9 mouse cellular contexts compared by ENCODE assay signal in genomic region chr16:28752638-28753118, GRCm38 (mm10). TPM values are rescaled to one million over a fixed set of nuclear protein-coding genes. Genes with fewer than 3 reads are reported as not detected.
DNase-seq lines count a peak whose midpoint lies in the region; ATAC-seq and TF ChIP-seq lines count a peak whose summit lies in the region.
"Had no signal": no experiment of that assay in that cellular context is flagged by ENCODE, and none has a peak within 500 bp of the region (broad histone marks: within the 10 kb centered on the region; RNA-seq: fewer than 3 reads in every experiment).

Gene Fgf12 (minus strand): TSS chr16:28753068.

- peak within 1 kb of the TSS; percentile 61 for H3K4me2 ChIP-seq in kidney, embryonic 15.5 days
- peak within 1 kb of the TSS; percentile 73 for H3K4me2 ChIP-seq in heart, embryonic 12.5 days
- H3K4me2 ChIP-seq in midbrain, postnatal 0 days (ENCODE audit: low read depth, low read length, poor library complexity, severe bottlenecking) = peak within 1 kb of the TSS; percentile 66

- no peak within 1 kb of the TSS; the same call in 1 of the 2 replicates for H3K9ac ChIP-seq in kidney, embryonic 15.5 days
- H3K9ac ChIP-seq in heart, embryonic 12.5 days = peak within 1 kb of the TSS; percentile 49
- peak within 1 kb of the TSS; percentile 57 for H3K9ac ChIP-seq in midbrain, postnatal 0 days (replicated peaks; ENCODE audit: low read length, poor library complexity, severe bottlenecking)

- DNase-seq in kidney, postnatal 14 days = no peak
- peak; percentile 66 to 69 for DNase-seq in cerebellum, postnatal 10 days
- peak; percentile 16 to 17 for DNase-seq in layer of hippocampus, postnatal 25 days (ENCODE audit: extremely low spot score in 1 of 2, low spot score in 1 of 2)
- DNase-seq in midbrain, postnatal 0 days (ENCODE audit: low spot score) = peak; percentile 42
- DNase-seq in thymus, postnatal 36 days = no peak
- no peak for DNase-seq in ovary, adult 18-20 months (ENCODE audit: low spot score)

- H3K4me3 ChIP-seq in kidney, embryonic 15.5 days (replicated peaks) = peak within 1 kb of the TSS; percentile 35
- H3K4me3 ChIP-seq in heart, embryonic 12.5 days = peak within 1 kb of the TSS; percentile 42
- H3K4me3 ChIP-seq in midbrain, postnatal 0 days (ENCODE audit: low read depth, low read length) = peak within 1 kb of the TSS; percentile 53

- ATAC-seq in kidney, embryonic 15.5 days (replicated peaks; ENCODE audit: low FRiP score) = 0 out of 2 replicates have a peak, but pooled peaks have one; percentile 50
- no peak for ATAC-seq in heart, embryonic 12.5 days (ENCODE audit: insufficient number of reproducible peaks, low FRiP score)
- ATAC-seq in midbrain, postnatal 0 days (ENCODE audit: low FRiP score) = peak; percentile 48

- no peak for TF ChIP-seq CTCF in midbrain, postnatal 0 days (IDR thresholded peaks at IDR 0.05)

- no peaks in the 10 kb centered on the region for H3K36me3 ChIP-seq in kidney, embryonic 15.5 days
- no peaks in the 10 kb centered on the region for H3K36me3 ChIP-seq in heart, embryonic 12.5 days
- H3K36me3 ChIP-seq in midbrain, postnatal 0 days (ENCODE audit: insufficient read depth, low read length) = no peaks in the 10 kb centered on the region

- under 1% methylated on average over 16 of the region's 16 CpGs for WGBS in kidney, embryonic 15.5 days
- WGBS in heart, embryonic 12.5 days = 1% methylated on average over 16 of the region's 16 CpGs
- under 1% methylated on average over 16 of the region's 16 CpGs for WGBS in midbrain, postnatal 0 days

- H3K9me3 ChIP-seq in kidney, embryonic 15.5 days (replicated peaks) = no peaks in the 10 kb centered on the region
- H3K9me3 ChIP-seq in heart, embryonic 12.5 days (replicated peaks) = no peaks in the 10 kb centered on the region
- no peaks in the 10 kb centered on the region for H3K9me3 ChIP-seq in midbrain, postnatal 0 days (ENCODE audit: low read length)

- peaks cover 8% of the 10 kb centered on the region; the same call in 1 of the 2 replicates for H3K4me1 ChIP-seq in kidney, embryonic 15.5 days
- peaks cover 5% of the 10 kb centered on the region; the same call in 1 of the 2 replicates for H3K4me1 ChIP-seq in heart, embryonic 12.5 days (replicated peaks)
- no peaks in the 10 kb centered on the region for H3K4me1 ChIP-seq in midbrain, postnatal 0 days (ENCODE audit: insufficient read depth, low read length)

- no peak within 1 kb of the TSS for H3K27ac ChIP-seq in kidney, embryonic 15.5 days
- H3K27ac ChIP-seq in heart, embryonic 12.5 days (ENCODE audit: poor library complexity, severe bottlenecking) = no peak within 1 kb of the TSS
- peak within 1 kb of the TSS; percentile 60 for H3K27ac ChIP-seq in midbrain, postnatal 0 days (ENCODE audit: low read depth, low read length)

- H3K27me3 ChIP-seq in kidney, embryonic 15.5 days = peaks cover 13% of the 10 kb centered on the region; the same call in 1 of the 2 replicates
- H3K27me3 ChIP-seq in heart, embryonic 12.5 days (replicated peaks) = no peaks in the 10 kb centered on the region
- no peaks in the 10 kb centered on the region for H3K27me3 ChIP-seq in midbrain, postnatal 0 days (ENCODE audit: insufficient read depth, low read length)
- H3K27me3 ChIP-seq: CH12.LX had no signal

RNA-seq across cellular contexts. Expression of gene Fgf12, which starts in this region (rescaled TPM):
- 1.9 and 2.0 TPM in 2 replicates for polyA plus RNA-seq in kidney, embryonic 15.5 days (2015; fragmentation: Nextera tagmentation; extraction: Ambion mirVana)
- polyA plus RNA-seq in heart, embryonic 12.5 days (2016; fragmentation: Nextera tagmentation; extraction: Ambion mirVana) = 5.2 and 8.3 TPM in 2 replicates
- total RNA-seq in layer of hippocampus, postnatal 25 days (2021) = 100 to 1,000 TPM; 135 to 154 TPM
- total RNA-seq in midbrain, postnatal 0 days (2014; rRNA removed) = 61.9 and 64.0 TPM in 2 replicates
- 56.9 and 59.6 TPM in 2 replicates for polyA plus RNA-seq in midbrain, postnatal 0 days (2015; fragmentation: Nextera tagmentation; extraction: Ambion mirVana)
- total RNA-seq: CH12.LX had no signal

Comparison
In these comparisons a context has a peak if more than half of its experiments do, and no peak if none do; other contexts are left out.
1. DNase-seq: peak in cerebellum, postnatal 10 days (2 of 2), layer of hippocampus, postnatal 25 days (2 of 2) and midbrain, postnatal 0 days (single experiment); none in kidney, postnatal 14 days (single experiment), thymus, postnatal 36 days (0 of 2) and ovary, adult 18-20 months (single experiment).
2. Peak in every context shown above with its lines, with median percentiles within 50 percentile points of each other: H3K4me2 ChIP-seq and H3K4me3 ChIP-seq.